Mouse (Mus musculus): ENCODE measurements around the gene Nadk2.

- TF ChIP-seq CTCF (IDR thresholded peaks at IDR 0.05; ENCODE audit: borderline replicate concordance, extremely low read depth, insufficient read depth, insufficient read length) (no peak), POLR2A (IDR thresholded peaks at IDR 0.05; ENCODE audit: borderline replicate concordance, extremely low read depth, insufficient read depth, insufficient read length, poor library complexity, severe bottlenecking) (no peak)
Observed at GRCm38 (mm10) chr15:9155325-9155724, 84.3 kb downstream of the Nadk2 start, which contains the start of gene Skp2.
